Mouse (Mus musculus): ENCODE measurements around the gene Crk.

The Crk gene

GRCm38 (mm10) chr11:75678747-75679438 lies at the start of gene Crk:
Gene Crk, plus strand, starts transcription at chr11:75679259.
- DNase-seq, result peak; percentile 98 to 99

GRCm38 (mm10) chr11:75630098-75630497 lies 49.0 kb upstream of the Crk start:
- DNase-seq, result no peak

- peak; percentile 95 to 97 for DNase-seq
These were observed 48.3 kb upstream of the Crk start, which contains the start of gene Inpp5k for GRCm38 (mm10) chr11:75630645-75631229. Gene Inpp5k, plus strand, starts transcription at chr11:75630988.

GRCm38 (mm10) chr11:75631561-75632225 lies 47.4 kb upstream of the Crk start:
- DNase-seq, result peak; percentile 45 to 62

- no peak for DNase-seq
These were observed 46.1 kb upstream of the Crk start for GRCm38 (mm10) chr11:75632921-75633320.

- no peak for DNase-seq
These were observed 44.3 kb upstream of the Crk start for GRCm38 (mm10) chr11:75634801-75635200.

- no peak for DNase-seq
These were observed 43.7 kb upstream of the Crk start for GRCm38 (mm10) chr11:75635315-75635714.

GRCm38 (mm10) chr11:75643323-75643722 lies 35.7 kb upstream of the Crk start:
- DNase-seq, result no peak

DNA sequence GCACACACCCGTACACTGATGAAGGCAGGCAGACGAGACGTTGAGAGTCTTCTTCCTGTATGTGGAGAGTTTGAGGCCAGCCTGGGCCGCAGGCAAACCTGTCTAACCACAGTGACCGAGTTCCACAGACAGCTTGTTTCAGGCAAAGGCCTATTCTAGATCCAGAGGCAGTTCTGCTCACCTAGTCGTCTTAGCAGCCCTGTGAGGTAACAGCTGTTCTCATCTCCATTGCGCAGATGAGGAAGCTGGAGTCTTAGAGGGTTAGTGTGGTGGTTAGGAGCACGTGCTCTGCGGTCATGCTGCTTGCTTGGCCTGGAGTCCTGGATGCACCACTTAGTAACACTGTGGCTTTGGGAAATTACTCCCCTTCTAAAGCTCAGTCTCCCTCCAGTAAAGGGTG lies 34.4 kb upstream of the Crk start:
- DNase-seq, result no peak

DNA sequence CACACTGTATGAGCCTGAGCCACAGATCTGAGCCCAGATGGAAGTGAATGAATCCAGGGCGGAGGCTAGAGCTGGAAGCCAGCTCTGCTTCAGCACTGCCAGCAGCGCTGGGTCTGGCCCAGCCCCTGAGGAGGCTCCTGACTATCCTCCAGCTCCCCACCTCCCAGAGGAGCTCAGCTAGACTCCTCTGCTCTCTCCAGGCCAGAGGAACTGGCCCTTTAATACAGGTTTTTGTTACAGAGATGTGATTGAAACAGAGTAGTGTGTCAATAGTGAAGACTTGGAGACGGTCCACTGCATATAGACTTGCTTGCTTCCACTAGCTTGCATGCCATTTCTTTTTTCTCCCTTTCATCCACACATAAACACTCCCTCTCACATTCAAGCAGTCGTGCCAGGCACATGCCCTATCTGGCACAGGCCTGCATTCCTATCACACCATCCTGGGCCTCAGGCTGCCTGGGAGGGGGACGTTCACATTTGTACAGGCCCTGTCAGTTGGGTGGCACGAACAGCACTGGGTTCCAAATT lies 31.3 kb upstream of the Crk start:
- peak; percentile 65 to 70 for DNase-seq

GRCm38 (mm10) chr11:75649155-75649561 lies 29.9 kb upstream of the Crk start:
- DNase-seq, result no peak

DNA sequence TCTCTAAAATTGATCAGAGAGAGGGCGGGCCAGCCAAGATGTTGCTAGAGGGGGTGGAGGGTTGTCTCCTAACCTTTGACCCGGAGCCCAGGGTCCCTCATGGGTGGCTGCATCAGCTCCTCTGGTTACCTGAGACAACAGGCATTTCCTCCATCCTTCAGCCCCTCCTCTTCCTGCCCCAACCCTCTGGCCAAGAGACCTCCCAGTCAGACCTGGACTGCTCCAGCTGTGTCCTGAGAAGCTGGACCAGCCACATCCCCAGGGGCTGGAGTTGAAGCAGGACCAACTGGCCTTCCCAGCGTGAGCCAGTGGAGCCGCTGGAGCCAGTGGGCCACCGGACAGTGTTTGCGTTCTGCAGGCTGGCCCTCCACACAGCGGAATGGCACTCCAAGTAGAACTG lies 28.7 kb upstream of the Crk start, which contains the start of gene Myo1c:
Gene Myo1c, plus strand, starts transcription at position 194 of the 400 bp plus-strand sequence.
- DNase-seq, result peak in 1 of 2 experiments; percentile 27

DNA sequence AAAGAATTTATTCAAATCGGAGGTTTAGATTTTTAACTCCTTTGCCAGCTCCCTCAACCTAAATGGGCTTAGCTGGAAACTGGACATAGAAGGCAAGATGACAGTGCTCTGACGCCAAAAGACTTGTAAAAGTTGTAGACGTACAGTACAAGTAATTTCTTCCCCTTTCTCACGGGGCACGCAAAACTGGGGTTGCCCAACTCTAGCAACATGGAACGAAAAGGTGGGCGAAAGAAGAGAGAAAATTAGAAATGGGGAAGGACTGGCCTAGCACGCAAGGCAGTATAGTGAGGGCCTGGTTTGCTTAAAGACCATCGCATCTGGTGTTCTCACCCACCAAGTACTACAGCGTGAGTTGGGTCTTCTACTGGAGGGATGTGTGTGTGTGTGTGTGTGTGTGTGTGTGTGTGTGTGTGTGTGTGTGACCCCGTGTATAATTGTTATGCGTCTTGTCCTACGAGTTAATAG lies 28.1 kb upstream of the Crk start:
- DNase-seq, result no peak

DNA sequence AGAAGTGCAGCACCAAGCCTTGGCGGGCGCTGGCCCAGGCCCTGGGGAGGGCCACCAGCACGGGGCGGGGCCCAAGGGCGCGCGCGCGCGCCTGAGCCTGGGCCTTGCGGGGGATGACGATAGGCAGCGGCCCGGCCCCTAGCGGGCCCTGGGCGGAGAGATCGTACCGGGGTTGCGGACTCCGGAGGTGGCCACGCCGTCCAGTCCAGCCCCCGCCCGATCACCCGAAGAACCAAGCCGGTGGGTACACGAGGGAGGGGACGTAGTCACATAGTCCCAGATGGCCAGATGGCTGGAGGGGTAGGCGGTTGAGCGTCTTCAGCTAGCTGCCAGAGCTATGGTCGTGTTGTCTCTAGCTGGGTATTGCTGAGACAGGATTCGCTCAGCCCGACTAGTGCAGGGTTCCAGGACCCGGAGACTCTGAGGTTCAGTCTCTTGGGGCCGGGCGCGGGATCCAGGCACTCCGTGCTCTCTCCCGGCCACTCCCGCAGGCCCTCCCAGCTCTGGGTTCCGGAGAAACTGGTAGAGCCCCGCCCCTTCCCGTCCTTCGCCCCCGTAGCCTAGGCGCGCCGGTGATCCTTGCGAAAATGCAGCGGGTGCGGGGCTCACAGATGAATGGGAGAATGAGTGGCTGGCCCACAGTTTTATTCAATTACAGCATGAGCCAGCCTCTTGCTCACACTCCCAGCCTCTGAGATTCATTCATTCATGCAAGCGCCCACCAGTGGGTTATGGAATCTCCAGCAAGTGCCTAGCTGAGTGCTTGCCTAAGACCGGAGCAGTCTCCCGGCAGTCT lies 27.4 kb upstream of the Crk start:
- peak; percentile 78 to 81 for DNase-seq

DNA sequence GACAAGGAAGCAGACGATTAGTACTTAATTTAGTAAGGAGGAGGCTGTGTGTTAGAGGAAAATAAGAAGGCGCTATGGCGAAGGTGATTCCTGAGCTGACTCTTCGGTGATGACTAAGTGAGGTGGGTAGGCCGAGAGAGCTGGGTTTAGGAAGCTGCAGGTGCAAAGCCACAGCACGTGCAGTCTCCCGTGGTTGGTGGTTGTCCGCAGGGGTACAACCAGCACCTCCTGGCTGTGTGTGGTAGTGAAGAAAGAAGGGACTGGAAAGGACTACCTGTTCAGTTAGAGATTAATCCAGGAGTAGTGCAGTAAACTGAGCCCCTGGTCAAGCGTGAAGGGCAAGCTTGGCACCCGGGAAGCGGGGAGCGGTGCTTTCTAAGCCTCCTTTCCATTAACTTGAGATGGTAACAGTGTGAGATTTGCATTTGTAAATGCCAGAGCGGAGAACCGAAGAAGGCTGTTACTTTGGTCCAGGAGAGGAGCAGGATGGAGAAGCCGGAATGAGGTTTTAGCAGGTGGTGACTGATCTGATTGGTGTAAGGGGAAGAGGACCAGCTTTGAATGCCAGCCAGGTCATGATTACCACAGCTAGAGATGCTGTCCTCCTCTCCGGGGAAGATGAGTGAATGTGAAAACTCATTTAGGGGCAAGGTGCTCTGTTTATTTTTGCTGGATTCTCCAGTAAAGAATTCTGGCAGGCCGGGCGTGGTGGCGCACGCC lies 26.7 kb upstream of the Crk start:
- DNase-seq, result peak in 1 of 2 experiments; percentile 5

- DNase-seq, result peak in 1 of 2 experiments; percentile 16
These were observed 25.9 kb upstream of the Crk start for GRCm38 (mm10) chr11:75652942-75653684.

DNA sequence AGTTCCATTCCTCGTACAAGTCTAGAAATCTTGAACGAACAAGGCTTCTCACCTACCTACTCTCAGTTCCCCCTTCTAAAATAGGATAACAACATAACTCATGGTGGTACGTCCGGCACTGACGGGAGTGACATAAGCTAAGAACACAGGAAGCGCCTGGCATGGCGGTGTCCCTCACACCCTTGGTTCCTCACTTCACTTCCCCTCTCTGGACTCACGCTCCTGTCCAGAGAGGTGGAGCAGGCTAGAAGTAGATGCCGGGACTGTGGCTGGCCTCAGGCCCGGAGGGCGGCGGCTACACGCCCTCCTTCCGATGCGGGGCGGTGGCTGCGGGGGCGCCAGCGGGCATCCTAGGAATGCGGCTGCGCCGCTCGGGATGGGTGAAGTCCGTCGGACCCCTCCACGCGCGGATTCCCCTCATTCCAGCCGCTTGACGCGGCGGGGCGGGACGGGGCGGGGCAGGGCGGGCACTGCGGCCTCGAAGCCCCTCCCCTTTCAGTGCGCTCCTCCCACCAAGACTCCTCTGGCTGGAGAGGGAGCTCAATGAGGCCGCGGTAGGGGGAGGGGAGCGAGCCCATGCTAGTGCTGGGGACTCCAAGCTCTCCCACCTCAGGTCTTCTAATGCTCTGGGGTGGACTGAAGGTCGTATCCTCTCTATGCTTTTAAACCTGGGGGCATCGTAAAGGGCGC lies 25.1 kb upstream of the Crk start:
- DNase-seq, result peak; percentile 80 to 83

GRCm38 (mm10) chr11:75654471-75655390 lies 24.3 kb upstream of the Crk start:
- DNase-seq, result peak in 1 of 2 experiments; percentile 43
